Mouse (Mus musculus): Measurements from ENCODE around the gene Crip2. TPM values are rescaled to one million over a fixed set of nuclear protein-coding genes. Genes with fewer than 3 reads are reported as not detected.

Gene Crip2
- polyA plus RNA-seq, 1 experiment from 2014 or later = 350 TPM

GRCm38 (mm10) chr12:113168031-113168536 lies 28.0 kb downstream of the Crip2 start:
- H3K4me2 ChIP-seq = no peak overlapping the region
- H3K4me1 ChIP-seq (replicated peaks) = peaks cover 8% of the 10 kb centered on the region; the same call in 1 of the 2 replicates
- H3K27ac ChIP-seq (replicated peaks) = no peak overlapping the region
- 84% methylated on average over 9 of the region's 9 CpGs for WGBS
- no peaks in the 10 kb centered on the region for H3K9me3 ChIP-seq
- H3K27me3 ChIP-seq = no peaks in the 10 kb centered on the region
- H3K4me3 ChIP-seq = no peak overlapping the region
- H3K9ac ChIP-seq = no peak overlapping the region
- ATAC-seq (ENCODE audit: low read depth) = no peak
- H3K36me3 ChIP-seq = 0 out of 2 replicates have a peak, but pooled peaks cover 3% of the 10 kb centered on the region

GRCm38 (mm10) chr12:113176960-113177725 lies 37.1 kb downstream of the Crip2 start:
- whole genome bisulfite sequencing = 87% methylated on average over 18 of the region's 18 CpGs

GRCm38 (mm10) chr12:113181020-113181419 lies 41.0 kb downstream of the Crip2 start:
- Histone ChIP-seq H3K9me3 (no peaks in the 10 kb centered on the region), H3K4me1 (replicated peaks) (peaks cover 6% of the 10 kb centered on the region), H3K27me3 (0 out of 2 replicates have a peak, but pooled peaks cover 5% of the 10 kb centered on the region), H3K27ac (replicated peaks) (no peak overlapping the region), H3K4me2 (no peak overlapping the region), H3K4me3 (no peak overlapping the region), H3K36me3 (no peaks in the 10 kb centered on the region), H3K9ac (no peak overlapping the region)
- no peak for ATAC-seq (ENCODE audit: low read depth)
- 72% methylated on average over 4 of the region's 4 CpGs for WGBS

More at GRCm38 (mm10) chr12:113176960-113177725, 37.1 kb downstream of the Crip2 start:
- no peak overlapping the region for H3K4me2 ChIP-seq
- ATAC-seq (ENCODE audit: low read depth) = no peak
- H3K4me1 ChIP-seq (replicated peaks) = no peaks in the 10 kb centered on the region
- H3K36me3 ChIP-seq = no peaks in the 10 kb centered on the region
- no peaks in the 10 kb centered on the region for H3K27me3 ChIP-seq
- H3K9ac ChIP-seq = no peak overlapping the region
- H3K27ac ChIP-seq (replicated peaks) = no peak overlapping the region
- H3K9me3 ChIP-seq = no peaks in the 10 kb centered on the region
- H3K4me3 ChIP-seq = no peak overlapping the region

- Histone ChIP-seq H3K9ac (peak overlapping the region; percentile 87; the same call in 1 of the 2 replicates), H3K9me3 (no peaks in the 10 kb centered on the region), H3K27ac (replicated peaks) (no peak overlapping the region), H3K4me2 (peak overlapping the region; percentile 93), H3K36me3 (peaks cover 18% of the 10 kb centered on the region), H3K4me1 (replicated peaks) (peaks cover 29% of the 10 kb centered on the region), H3K4me3 (peak overlapping the region; percentile 70; the same call in 1 of the 2 replicates), H3K27me3 (peaks cover 5% of the 10 kb centered on the region; the same call in 1 of the 2 replicates)
- WGBS = 64% methylated on average over 5 of the region's 5 CpGs
- ATAC-seq (ENCODE audit: low read depth) = no peak
Observed at GRCm38 (mm10) chr12:113184945-113185344, 44.9 kb downstream of the Crip2 start.

DNA sequence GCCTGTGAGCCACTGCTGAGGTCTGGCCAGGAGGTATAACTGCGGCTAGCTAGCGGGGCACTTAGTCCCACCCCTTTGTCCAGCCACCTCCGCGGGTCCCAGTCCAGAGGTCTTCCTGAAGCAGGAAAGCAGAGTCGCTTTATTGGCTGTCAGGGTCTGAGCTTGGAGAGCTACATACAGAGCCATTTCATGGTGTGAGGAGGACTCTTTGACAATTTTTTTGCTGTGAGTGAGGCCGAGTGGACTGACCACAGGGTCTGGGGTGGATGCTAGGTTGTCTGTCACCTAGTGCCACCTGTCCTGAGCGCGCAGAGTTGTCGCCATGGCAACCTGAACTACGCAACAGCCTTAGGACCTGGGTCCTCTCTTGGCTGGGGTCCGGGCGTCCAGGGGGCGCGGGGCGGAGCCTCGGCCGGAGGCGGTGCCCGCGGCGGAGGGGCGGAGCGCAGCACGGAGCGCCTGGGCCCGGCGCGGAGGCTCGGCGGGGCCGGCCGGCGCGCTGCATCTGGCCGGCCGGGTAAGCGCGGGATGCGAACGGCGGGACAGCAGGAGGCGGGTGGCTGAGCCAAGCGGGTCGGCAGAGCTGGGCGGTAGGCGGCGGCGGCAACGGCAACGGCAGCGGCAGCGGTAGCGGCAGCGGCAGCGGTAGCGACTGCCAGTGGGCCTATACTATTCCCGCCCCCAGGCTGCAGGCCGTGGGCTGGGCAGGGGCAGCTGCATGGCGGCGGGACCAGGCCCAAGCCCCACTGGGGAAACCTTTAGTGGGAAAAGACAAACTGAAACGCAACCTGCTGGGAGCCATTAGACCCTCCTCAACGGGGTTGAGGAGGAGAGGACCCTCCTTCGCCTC lies 45.6 kb downstream of the Crip2 start, which contains the start of gene Tmem121:
Gene Tmem121 (plus strand): TSS at position 489 of the 850 bp plus-strand sequence.
- H3K4me2 ChIP-seq = peak within 1 kb of the TSS; percentile 93
- WGBS = 1% methylated on average over 56 of the region's 63 CpGs
- peak within 1 kb of the TSS; percentile 39; the same call in 1 of the 2 replicates for H3K27ac ChIP-seq (replicated peaks)
- H3K9me3 ChIP-seq = no peaks in the 10 kb centered on the region
- peaks cover 26% of the 10 kb centered on the region for H3K36me3 ChIP-seq
- peak; percentile 70 for ATAC-seq (ENCODE audit: low read depth)
- H3K4me3 ChIP-seq = peak within 1 kb of the TSS; percentile 70
- peak within 1 kb of the TSS; percentile 87 for H3K9ac ChIP-seq
- peaks cover 5% of the 10 kb centered on the region; the same call in 1 of the 2 replicates for H3K27me3 ChIP-seq
- H3K4me1 ChIP-seq (replicated peaks) = peaks cover 29% of the 10 kb centered on the region

DNA sequence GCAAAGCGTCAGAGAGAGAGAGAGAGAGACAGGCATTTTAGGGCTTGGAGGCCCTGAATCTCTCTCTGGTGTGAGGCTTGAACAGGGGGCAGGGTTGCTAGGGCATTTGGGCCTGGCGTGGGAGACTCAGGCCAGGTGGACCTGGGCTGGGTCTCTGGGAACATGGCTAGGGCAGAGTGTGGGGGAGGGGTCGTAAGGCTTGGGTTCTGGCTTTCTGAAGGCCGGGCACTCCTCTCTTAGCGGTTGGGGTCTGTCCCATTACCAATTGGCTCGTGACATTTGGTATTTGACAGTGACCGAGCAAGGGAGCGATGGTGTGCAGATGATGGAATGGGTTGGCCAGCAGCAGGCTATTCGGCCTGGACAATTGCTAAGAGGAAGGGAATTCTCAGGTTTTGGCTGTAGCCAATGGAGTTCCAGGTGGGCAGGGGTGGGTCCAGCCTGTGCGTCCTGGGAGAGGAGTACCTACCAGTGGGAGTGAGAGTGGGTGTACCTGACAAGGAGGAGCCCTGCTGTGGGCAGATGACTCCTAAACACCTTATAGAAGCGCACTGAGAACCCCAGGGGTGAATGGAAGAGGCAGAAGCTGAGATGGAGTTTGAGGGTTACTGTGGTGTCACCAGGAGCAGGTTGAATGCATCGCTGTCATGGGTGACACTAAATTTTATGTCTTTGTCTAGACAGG lies 46.4 kb downstream of the Crip2 start:
- Histone ChIP-seq H3K4me1 (replicated peaks) (peaks cover 29% of the 10 kb centered on the region), H3K27me3 (peaks cover 5% of the 10 kb centered on the region; the same call in 1 of the 2 replicates), H3K4me2 (peak overlapping the region; percentile 93), H3K36me3 (peaks cover 34% of the 10 kb centered on the region), H3K27ac (replicated peaks) (peak overlapping the region; percentile 39; the same call in 1 of the 2 replicates), H3K4me3 (peak overlapping the region; percentile 70), H3K9me3 (no peaks in the 10 kb centered on the region), H3K9ac (peak overlapping the region; percentile 87)
- peak; percentile 15; the same call in 1 of the 2 replicates for ATAC-seq (ENCODE audit: low read depth)
- 39% methylated on average over 12 of the region's 12 CpGs for WGBS

DNA sequence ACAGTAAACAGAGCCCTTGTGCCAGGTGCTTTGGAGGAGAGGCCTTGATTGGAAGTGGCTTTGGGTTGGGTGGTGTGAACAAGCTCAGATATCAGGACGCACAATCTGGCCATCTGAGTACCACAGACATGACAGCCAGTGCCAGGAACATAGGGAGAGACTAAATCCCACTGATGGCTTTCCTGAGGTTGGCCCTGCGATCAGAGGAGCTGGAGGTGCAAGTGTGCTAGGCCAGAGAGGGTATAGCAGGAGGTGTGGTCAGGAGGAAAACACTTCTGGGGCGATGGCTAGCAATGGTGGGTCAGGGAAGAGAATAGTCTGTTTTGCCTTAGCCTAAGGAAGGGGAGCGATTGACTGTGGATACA lies 47.0 kb downstream of the Crip2 start:
- no peak for ATAC-seq (ENCODE audit: low read depth)
- Histone ChIP-seq H3K4me2 (peak overlapping the region; percentile 93), H3K36me3 (peaks cover 39% of the 10 kb centered on the region), H3K9me3 (no peaks in the 10 kb centered on the region), H3K27ac (replicated peaks) (peak overlapping the region; percentile 64; the same call in 1 of the 2 replicates), H3K4me1 (replicated peaks) (peaks cover 29% of the 10 kb centered on the region), H3K4me3 (peak overlapping the region; percentile 70), H3K9ac (peak overlapping the region; percentile 87), H3K27me3 (peaks cover 5% of the 10 kb centered on the region; the same call in 1 of the 2 replicates)
- WGBS = 55% methylated on average over 4 of the region's 4 CpGs

GRCm38 (mm10) chr12:113187584-113188295 lies 47.7 kb downstream of the Crip2 start:
- Histone ChIP-seq H3K4me3 (peak overlapping the region; percentile 70), H3K4me2 (peak overlapping the region; percentile 93), H3K36me3 (peaks cover 46% of the 10 kb centered on the region), H3K9ac (peak overlapping the region; percentile 87), H3K4me1 (replicated peaks) (peaks cover 29% of the 10 kb centered on the region), H3K9me3 (no peaks in the 10 kb centered on the region), H3K27ac (replicated peaks) (peak overlapping the region; percentile 64), H3K27me3 (peaks cover 5% of the 10 kb centered on the region; the same call in 1 of the 2 replicates)
- peak; percentile 56 for ATAC-seq (ENCODE audit: low read depth)
- WGBS = 3% methylated on average over 56 of the region's 56 CpGs

- H3K36me3 ChIP-seq = peaks cover 52% of the 10 kb centered on the region
- no peak for ATAC-seq (ENCODE audit: low read depth)
Observed at GRCm38 (mm10) chr12:113188349-113189055, 48.5 kb downstream of the Crip2 start.

DNA sequence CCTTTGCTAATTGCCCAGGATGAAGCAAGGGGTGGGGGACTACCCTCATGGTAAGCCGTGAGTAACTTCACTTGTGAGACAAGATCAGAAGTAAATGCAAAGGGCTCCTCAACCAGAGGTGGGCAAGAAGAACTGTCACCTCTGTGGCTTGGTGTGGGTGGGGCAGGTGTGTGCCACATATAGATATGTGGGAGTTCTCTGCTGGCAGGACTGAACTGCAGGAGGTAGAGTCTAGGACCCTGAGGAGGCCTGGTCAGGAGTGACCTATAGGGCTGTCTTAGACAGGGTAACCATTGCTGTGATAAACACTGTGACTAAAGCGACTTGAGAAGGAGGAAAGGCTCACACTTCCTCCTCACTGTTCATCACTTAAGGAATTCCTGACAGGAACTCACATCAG lies 53.4 kb downstream of the Crip2 start:
- Histone ChIP-seq H3K36me3 (peaks cover 57% of the 10 kb centered on the region), H3K27me3 (no peaks in the 10 kb centered on the region; the same call in 1 of the 2 replicates), H3K4me2 (no peak overlapping the region), H3K4me1 (replicated peaks) (no peaks in the 10 kb centered on the region), H3K9ac (no peak overlapping the region), H3K27ac (replicated peaks) (no peak overlapping the region), H3K9me3 (no peaks in the 10 kb centered on the region), H3K4me3 (no peak overlapping the region)
- 75% methylated on average over 2 of the region's 2 CpGs for WGBS
- no peak for ATAC-seq (ENCODE audit: low read depth)

More at GRCm38 (mm10) chr12:113188349-113189055, 48.5 kb downstream of the Crip2 start:
- peak overlapping the region; percentile 70 for H3K4me3 ChIP-seq
- no peak overlapping the region for H3K9ac ChIP-seq
- 90% methylated on average over 51 of the region's 51 CpGs for WGBS
- no peak overlapping the region for H3K27ac ChIP-seq (replicated peaks)
- peak overlapping the region; percentile 93 for H3K4me2 ChIP-seq
- peaks cover 5% of the 10 kb centered on the region; the same call in 1 of the 2 replicates for H3K27me3 ChIP-seq
- no peaks in the 10 kb centered on the region for H3K9me3 ChIP-seq
- H3K4me1 ChIP-seq (replicated peaks) = peaks cover 29% of the 10 kb centered on the region

Data from neural tube, embryonic 13.5 days (tissue).